Mouse (Mus musculus): ENCODE measurements at regions not wholly inside any gene's neighbourhood (a gene's known extent, or its start where the extent isn't known, plus 50 kb on each side); places are given as distances from the start of the nearest gene placed in this dataset.

DNA sequence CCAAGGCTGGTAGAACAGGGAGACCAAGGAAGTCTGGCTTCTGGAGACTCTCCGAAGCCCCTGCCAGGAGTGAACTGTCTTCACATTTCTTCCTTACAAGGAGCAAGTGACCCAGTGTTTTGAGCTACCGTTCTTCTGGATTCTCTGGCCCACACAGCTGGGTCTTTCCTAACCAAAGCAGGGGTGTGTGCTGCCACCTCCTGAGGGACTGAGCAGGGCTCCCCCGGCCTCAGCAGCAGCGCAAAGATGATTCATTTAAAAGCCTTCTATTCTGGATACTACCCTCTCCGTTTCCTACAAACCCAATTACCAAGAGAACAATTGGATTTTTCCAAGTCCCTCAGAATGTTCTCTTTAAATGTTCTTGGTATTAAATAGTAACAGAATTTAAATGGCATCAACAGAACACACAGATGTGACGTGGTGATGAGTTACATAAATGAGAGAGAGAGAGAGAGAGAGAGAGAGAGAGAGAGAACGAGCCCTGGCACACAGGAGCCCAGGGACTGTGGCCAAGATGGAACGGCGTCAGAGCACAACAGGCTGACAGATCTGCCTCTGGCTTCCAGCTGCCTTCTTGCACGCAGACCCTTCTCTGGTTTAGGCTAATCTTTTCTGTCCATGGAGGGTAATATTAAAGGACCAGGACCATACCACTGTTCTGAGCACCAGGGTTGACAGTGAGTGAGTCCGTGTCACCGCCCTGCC is 191.6 kb downstream of the Agtpbp1 start:
- no peak overlapping the region for H3K4me3 ChIP-seq (replicated peaks)
- H3K9me3 ChIP-seq, result no peaks in the 10 kb centered on the region
- no peak overlapping the region for H3K9ac ChIP-seq (replicated peaks)
- WGBS, result 79% methylated on average over 12 of the region's 12 CpGs
- no peak for ATAC-seq
- no peaks in the 10 kb centered on the region for H3K36me3 ChIP-seq
- H3K27ac ChIP-seq, result no peak overlapping the region
- no peaks in the 10 kb centered on the region for H3K27me3 ChIP-seq
- H3K4me1 ChIP-seq (replicated peaks), result no peaks in the 10 kb centered on the region
- H3K4me2 ChIP-seq (replicated peaks), result no peak overlapping the region

GRCm38 (mm10) chr13:59392828-59393227 is 192.2 kb downstream of the Agtpbp1 start:
- Histone ChIP-seq H3K9me3 (no peaks in the 10 kb centered on the region), H3K4me3 (replicated peaks) (no peak overlapping the region), H3K4me1 (replicated peaks) (0 out of 2 replicates have a peak, but pooled peaks cover 2% of the 10 kb centered on the region), H3K36me3 (no peaks in the 10 kb centered on the region), H3K27me3 (no peaks in the 10 kb centered on the region), H3K9ac (replicated peaks) (no peak overlapping the region), H3K4me2 (replicated peaks) (no peak overlapping the region), H3K27ac (no peak overlapping the region)
- no peak for ATAC-seq
- whole genome bisulfite sequencing, result 89% methylated on average over 4 of the region's 4 CpGs

DNA sequence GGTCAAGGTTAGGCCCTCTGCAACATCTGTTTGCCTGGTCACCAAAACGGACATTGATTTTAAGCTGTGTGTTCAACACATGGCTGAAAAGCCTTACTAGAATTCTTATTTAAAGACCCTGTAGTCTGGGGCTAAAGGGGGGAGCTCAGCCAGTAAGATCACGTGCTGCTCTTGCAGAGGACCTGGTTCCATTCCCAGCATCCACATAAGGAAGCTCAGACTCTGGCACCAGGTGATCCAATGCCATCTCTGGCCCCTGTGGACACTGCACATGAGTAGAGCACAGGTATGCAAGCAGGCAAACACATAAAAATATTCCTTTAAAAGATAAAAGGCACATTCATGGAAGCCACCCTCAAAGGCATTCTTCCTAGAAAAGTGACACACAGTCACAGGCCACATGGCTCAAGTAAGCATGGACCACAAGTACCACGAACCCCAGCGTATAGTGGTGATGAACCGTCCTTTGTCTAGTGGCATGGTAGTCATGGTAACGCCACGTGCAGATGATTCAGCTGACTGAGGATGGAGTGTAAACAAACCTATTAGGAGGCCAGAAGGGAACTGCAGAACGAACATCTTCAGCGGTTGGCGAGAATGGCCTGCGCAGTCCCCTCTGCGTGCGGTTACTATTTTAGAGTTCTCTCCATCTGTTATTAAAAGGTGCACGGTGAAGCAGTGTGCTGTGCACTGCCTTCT is 197.3 kb downstream of the Agtpbp1 start:
- Histone ChIP-seq H3K9me3 (no peaks in the 10 kb centered on the region), H3K4me1 (replicated peaks) (peaks cover 13% of the 10 kb centered on the region), H3K4me3 (replicated peaks) (no peak overlapping the region), H3K9ac (replicated peaks) (no peak overlapping the region), H3K27me3 (no peaks in the 10 kb centered on the region), H3K36me3 (no peaks in the 10 kb centered on the region), H3K27ac (peak overlapping the region; percentile 35; the same call in 1 of the 2 replicates), H3K4me2 (replicated peaks) (no peak overlapping the region)
- ATAC-seq, result peak; percentile 84
- WGBS, result 64% methylated on average over 14 of the region's 14 CpGs

GRCm38 (mm10) chr13:59386935-59387540 is 198.0 kb downstream of the Agtpbp1 start:
- ATAC-seq, result peak; percentile 38; the same call in 1 of the 2 replicates
- no peak overlapping the region for H3K27ac ChIP-seq

DNA sequence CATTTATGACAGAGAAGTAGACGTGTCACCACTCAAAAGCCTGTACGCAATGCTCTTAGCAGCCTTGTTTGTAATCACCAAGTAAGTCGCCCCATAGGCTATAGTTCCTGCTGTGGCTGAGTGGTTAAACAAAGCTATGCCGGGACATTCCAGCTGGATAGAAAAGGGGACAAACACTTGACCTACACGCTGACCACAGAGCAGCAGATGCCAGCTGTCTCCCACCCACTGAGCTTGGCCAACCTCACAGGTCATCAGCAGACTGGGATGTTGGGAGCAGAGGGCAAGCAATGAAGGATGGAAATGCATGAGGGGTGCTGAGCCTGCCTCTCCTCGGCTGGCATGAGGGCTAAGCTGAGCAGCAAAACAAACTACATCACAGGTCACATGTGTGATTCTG is 199.2 kb downstream of the Agtpbp1 start:
- Histone ChIP-seq H3K27me3 (no peaks in the 10 kb centered on the region), H3K4me2 (replicated peaks) (no peak overlapping the region), H3K36me3 (no peaks in the 10 kb centered on the region), H3K9ac (replicated peaks) (no peak overlapping the region), H3K4me3 (replicated peaks) (no peak overlapping the region), H3K27ac (no peak overlapping the region), H3K9me3 (no peaks in the 10 kb centered on the region), H3K4me1 (replicated peaks) (peaks cover 13% of the 10 kb centered on the region)
- WGBS, result 66% methylated on average over 6 of the region's 6 CpGs
- no peak for ATAC-seq

More at GRCm38 (mm10) chr13:59386935-59387540, 198.0 kb downstream of the Agtpbp1 start:
- no peak overlapping the region for H3K4me3 ChIP-seq (replicated peaks)
- H3K4me1 ChIP-seq (replicated peaks), result peaks cover 13% of the 10 kb centered on the region
- H3K4me2 ChIP-seq (replicated peaks), result no peak overlapping the region
- H3K9me3 ChIP-seq, result no peaks in the 10 kb centered on the region
- no peak overlapping the region for H3K9ac ChIP-seq (replicated peaks)
- no peaks in the 10 kb centered on the region for H3K36me3 ChIP-seq
- WGBS, result 75% methylated on average over 7 of the region's 7 CpGs
- H3K27me3 ChIP-seq, result no peaks in the 10 kb centered on the region

DNA sequence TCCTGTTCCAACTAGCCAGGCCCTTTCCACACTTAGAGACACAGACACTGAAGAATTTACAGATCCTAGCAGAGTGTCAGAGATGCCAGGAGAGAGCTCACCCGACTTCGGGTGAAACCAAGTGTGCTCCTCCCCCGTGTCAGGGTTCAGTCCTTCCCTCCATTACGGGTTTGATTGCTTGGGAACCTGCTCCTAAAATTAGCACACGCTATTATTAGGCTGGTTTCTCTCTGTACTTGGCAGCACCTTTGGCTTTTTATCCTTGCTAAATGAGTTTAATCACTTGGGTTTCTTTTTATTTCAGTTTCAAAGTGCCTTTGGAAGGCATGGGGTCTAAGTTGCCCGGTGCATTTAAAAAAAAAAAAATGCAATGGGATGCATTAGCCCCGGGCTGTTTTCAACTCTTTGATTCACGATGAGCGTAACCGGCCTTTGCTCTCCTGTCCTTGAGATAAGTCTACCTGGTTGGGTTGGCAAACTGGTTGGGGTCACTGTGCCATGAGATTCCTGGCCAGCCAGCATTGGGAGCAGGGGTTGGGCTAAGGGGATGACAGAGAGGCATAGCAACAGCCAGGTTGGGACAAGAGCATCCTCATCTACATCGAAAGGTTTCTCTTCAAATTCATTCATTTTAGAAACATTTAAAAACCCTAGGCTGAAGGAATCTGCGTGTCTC is 214.7 kb downstream of the Agtpbp1 start:
- Histone ChIP-seq H3K27ac (no peak overlapping the region), H3K27me3 (no peaks in the 10 kb centered on the region), H3K9me3 (no peaks in the 10 kb centered on the region), H3K4me1 (replicated peaks) (no peaks in the 10 kb centered on the region), H3K36me3 (no peaks in the 10 kb centered on the region), H3K9ac (replicated peaks) (no peak overlapping the region), H3K4me3 (replicated peaks) (no peak overlapping the region), H3K4me2 (replicated peaks) (no peak overlapping the region)
- no peak for ATAC-seq
- WGBS, result 87% methylated on average over 12 of the region's 12 CpGs

DNA sequence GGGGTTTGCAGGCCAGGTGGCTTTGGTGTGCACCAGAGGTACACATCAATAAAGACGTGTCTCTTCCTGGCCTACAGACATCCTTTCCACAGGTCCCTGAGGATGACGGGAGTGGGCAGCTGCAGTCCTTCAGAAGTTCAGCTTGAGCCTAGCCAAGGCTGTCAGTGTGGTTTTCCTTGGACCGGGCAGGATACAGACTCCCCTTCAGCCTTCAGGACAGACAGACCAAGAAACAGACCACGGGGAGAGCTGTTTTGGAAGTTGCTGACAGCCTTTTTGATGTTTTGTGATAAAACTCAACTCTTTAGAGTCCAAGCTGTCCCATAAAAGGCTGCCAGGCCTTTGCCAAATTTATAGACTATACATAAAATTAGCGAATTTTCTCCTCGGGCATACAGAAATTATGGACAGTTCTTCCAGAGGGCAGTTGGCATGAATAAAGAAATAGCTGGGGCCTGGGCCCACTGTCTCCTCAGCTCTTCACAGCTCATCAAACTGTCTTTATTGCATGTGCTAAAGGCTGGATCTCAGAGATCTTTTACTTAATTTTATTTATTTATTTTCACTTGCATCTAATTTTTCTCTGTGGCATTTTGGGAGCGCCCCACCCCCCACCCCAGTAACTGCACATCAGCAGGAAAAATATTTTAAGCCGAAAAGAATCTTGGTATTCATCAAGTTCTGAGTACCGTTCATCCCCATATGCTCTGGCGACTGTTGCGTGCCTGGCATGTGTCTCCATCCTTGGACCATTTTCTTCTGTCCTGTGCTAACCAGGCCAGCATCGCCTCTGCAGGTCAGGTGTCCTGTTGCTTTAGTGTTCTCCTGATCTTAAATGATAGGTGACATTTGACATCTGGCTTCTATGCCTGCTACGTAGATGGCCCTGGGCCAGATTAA is 216.2 kb downstream of the Agtpbp1 start:
- ATAC-seq, result no peak
- Histone ChIP-seq H3K4me2 (replicated peaks) (no peak overlapping the region), H3K27ac (no peak overlapping the region), H3K4me3 (replicated peaks) (no peak overlapping the region), H3K36me3 (no peaks in the 10 kb centered on the region), H3K9ac (replicated peaks) (no peak overlapping the region), H3K9me3 (no peaks in the 10 kb centered on the region), H3K27me3 (no peaks in the 10 kb centered on the region), H3K4me1 (replicated peaks) (no peaks in the 10 kb centered on the region)
- 86% methylated on average over 13 of the region's 13 CpGs for WGBS

GRCm38 (mm10) chr13:59365460-59365859 is 219.6 kb downstream of the Agtpbp1 start:
- Histone ChIP-seq H3K4me3 (replicated peaks) (no peak overlapping the region), H3K4me1 (replicated peaks) (no peaks in the 10 kb centered on the region), H3K4me2 (replicated peaks) (no peak overlapping the region), H3K36me3 (no peaks in the 10 kb centered on the region), H3K9me3 (no peaks in the 10 kb centered on the region), H3K27me3 (no peaks in the 10 kb centered on the region), H3K27ac (no peak overlapping the region), H3K9ac (replicated peaks) (no peak overlapping the region)
- peak; percentile 63; the same call in 1 of the 2 replicates for ATAC-seq
- WGBS, result 30% methylated on average over 5 of the region's 5 CpGs

GRCm38 (mm10) chr13:59363428-59363827 is 221.6 kb downstream of the Agtpbp1 start:
- Histone ChIP-seq H3K27me3 (no peaks in the 10 kb centered on the region), H3K27ac (no peak overlapping the region), H3K9ac (replicated peaks) (no peak overlapping the region), H3K9me3 (no peaks in the 10 kb centered on the region), H3K4me3 (replicated peaks) (no peak overlapping the region), H3K36me3 (no peaks in the 10 kb centered on the region), H3K4me1 (replicated peaks) (no peaks in the 10 kb centered on the region), H3K4me2 (replicated peaks) (no peak overlapping the region)
- ATAC-seq, result no peak
- 76% methylated on average over 10 of the region's 10 CpGs for WGBS

GRCm38 (mm10) chr13:59361323-59361722 is 223.7 kb downstream of the Agtpbp1 start:
- 89% methylated on average over 7 of the region's 7 CpGs for WGBS
- no peak overlapping the region for H3K4me3 ChIP-seq (replicated peaks)
- ATAC-seq, result no peak
- H3K9me3 ChIP-seq, result no peaks in the 10 kb centered on the region
- H3K36me3 ChIP-seq, result no peaks in the 10 kb centered on the region
- no peaks in the 10 kb centered on the region for H3K4me1 ChIP-seq (replicated peaks)
- no peak overlapping the region for H3K4me2 ChIP-seq (replicated peaks)
- no peaks in the 10 kb centered on the region for H3K27me3 ChIP-seq
- no peak overlapping the region for H3K9ac ChIP-seq (replicated peaks)
- H3K27ac ChIP-seq, result no peak overlapping the region

- 64% methylated on average over 3 of the region's 3 CpGs for WGBS
- Histone ChIP-seq H3K4me3 (replicated peaks) (no peak overlapping the region), H3K9me3 (no peaks in the 10 kb centered on the region)
Measured at GRCm38 (mm10) chr13:59360026-59360425, 225.0 kb downstream of the Agtpbp1 start.

More at GRCm38 (mm10) chr13:59360026-59360425, 225.0 kb downstream of the Agtpbp1 start:
- Histone ChIP-seq H3K4me1 (replicated peaks) (no peaks in the 10 kb centered on the region), H3K36me3 (no peaks in the 10 kb centered on the region), H3K27ac (no peak overlapping the region), H3K4me2 (replicated peaks) (no peak overlapping the region), H3K9ac (replicated peaks) (no peak overlapping the region), H3K27me3 (no peaks in the 10 kb centered on the region)
- no peak for ATAC-seq
